Mouse (Mus musculus) Patski (cell line): Measurements from ENCODE around the gene Otud7a. TPM values are rescaled to one million over a fixed set of nuclear protein-coding genes. Genes with fewer than 3 reads are reported as not detected.
"Not testable (repeated sequence)": the region's sequence is repeated elsewhere in the genome, so short reads cannot be mapped to it uniquely, and the experiment has no call there.

Source experiments
- ATAC-seq: fragments of 100-300 bp; one replicate; pipeline ENCODE4 v1.8.0; 2021
- CTCF ChIA-PET: fragments of 350-600 bp; sonication (Branson Sonifier 250); formaldehyde crosslinking; loops from one replicate; lab custom pipeline; 2022; ENCODE audit warnings: inconsistent platforms; lab: Charles Lee
- POLR2A ChIA-PET: fragments of 350-600 bp; sonication (Branson Sonifier 250); formaldehyde crosslinking; loops from one replicate; lab custom pipeline; 2022; ENCODE audit warnings: antibody characterized with exemption, inconsistent platforms; lab: Charles Lee
- DNase-seq: peaks from one replicate; pipeline ENCODE4 v3.0.0-alpha.2; 2011; ENCODE audit warnings: low read depth, low spot score
- H3K27me3 ChIP-seq: fragments of 371-371 bp; one replicate; pipeline ENCODE4 v1.5.1; 2021
- CTCF ChIP-seq: fragments of 100-300 bp; IDR thresholded peaks from one replicate; pipeline ENCODE4 v1.5.1; 2021
- in situ Hi-C: fragments of 300-500 bp; cut with MboI; formaldehyde crosslinking; loops from 3 replicates; pipeline ENCODE4 v1.11.1; 2018; ENCODE audit warnings: low pct_unique_long_range_greater_than_20kb, mixed read lengths
- polyA plus RNA-seq: library from polyadenylated mRNA; unstranded; gene quantifications from one replicate; pipeline ENCODE4 v1.2.3, GENCODE M21; 2021

Gene Otud7a
- polyA plus RNA-seq, 1 experiment from 2014 or later = 1.2 TPM

GRCm38 (mm10) chr7:63637651-63638050 lies 193.1 kb downstream of the Otud7a start:
- ChIA-PET POLR2A (no interaction called here), CTCF (no interaction called here)
- DNase-seq (no peak), ATAC-seq (no peak)
- in situ Hi-C loops = no loop called here
- no peak for TF ChIP-seq CTCF
- no peaks in the 10 kb centered on the region for H3K27me3 ChIP-seq

DNA sequence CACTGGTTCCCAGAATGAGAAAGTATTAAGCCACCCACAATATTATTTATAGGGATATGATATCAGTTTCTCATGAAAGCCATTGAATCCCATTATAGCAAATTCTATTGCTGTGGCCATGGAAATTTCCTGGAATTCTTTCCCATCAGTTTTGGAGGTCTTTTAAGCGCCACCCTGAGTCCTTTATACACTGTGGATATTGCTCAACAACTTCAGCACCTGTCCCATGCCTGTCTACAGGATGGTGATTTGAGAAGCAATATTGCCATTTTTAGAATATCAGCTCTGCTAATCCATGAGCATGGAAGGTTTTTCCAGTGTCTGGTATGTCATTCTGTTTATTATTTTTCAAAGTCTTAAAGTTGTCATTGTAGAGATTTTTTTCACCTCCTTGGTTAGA lies 199.5 kb downstream of the Otud7a start:
- ATAC-seq (no peak), DNase-seq (no peak)
- H3K27me3 ChIP-seq = no peaks in the 10 kb centered on the region
- TF ChIP-seq CTCF = no peak
- POLR2A ChIA-PET = no interaction called here
- in situ Hi-C loops = no loop called here
- CTCF ChIA-PET = interaction anchor here (0.6 kb wide), 1 partner anchor 40 kb away, joined by 3 read pairs; no protein-coding TSS in a partner anchor

DNA sequence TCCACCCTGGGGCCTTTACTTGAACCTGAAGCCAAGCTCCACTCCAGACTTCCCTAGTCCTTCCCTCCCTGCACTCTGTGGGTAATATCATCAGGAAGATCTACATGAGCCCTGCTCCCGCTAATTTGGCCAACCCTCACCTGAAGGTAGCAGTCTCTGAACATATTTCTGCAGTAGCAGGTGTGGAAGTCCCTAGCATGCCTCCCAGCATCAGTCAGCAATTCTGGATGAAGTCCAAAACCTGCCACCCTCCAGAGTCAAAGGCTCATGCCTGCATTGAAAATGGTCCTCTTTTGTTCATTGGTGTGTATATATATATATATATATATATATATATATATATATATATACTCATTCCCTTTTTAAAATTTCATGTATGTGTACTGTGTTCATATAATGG lies 202.6 kb downstream of the Otud7a start:
- no peak for DNase-seq
- ChIA-PET POLR2A (no interaction called here), CTCF (no interaction called here)
- in situ Hi-C loops = no loop called here
- H3K27me3 ChIP-seq = no peaks in the 10 kb centered on the region
- ATAC-seq = no peak
- TF ChIP-seq CTCF = no peak

DNA sequence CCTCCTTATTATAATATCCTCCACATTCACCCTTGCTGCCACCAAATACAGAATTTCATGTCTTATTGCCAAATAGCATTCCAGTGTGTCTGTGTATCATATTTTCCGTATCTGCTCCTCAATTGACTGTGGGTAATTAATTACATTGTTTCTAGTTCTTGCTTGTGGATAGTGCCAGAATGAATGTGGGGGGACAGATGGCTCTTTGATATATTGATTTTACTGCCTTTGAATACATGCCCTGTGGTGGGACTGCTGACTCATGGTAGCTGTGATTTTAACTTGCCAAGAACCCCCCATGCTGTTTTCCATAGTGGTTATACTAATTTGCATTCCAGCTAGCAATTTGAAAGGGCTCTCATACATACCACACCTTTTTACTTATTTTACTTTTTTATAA lies 215.7 kb downstream of the Otud7a start:
- ChIA-PET POLR2A (interaction anchor here (0.6 kb wide), 1 partner anchor 37 kb away, joined by 7 read pairs; no protein-coding TSS in a partner anchor), CTCF (interaction anchor here (4.9 kb wide), 1 partner anchor 12 kb away, joined by 22 read pairs; no protein-coding TSS in a partner anchor)
- no peaks in the 10 kb centered on the region for H3K27me3 ChIP-seq
- TF ChIP-seq CTCF = no peak
- ATAC-seq (no peak), DNase-seq (no peak)
- in situ Hi-C loops = loop anchor here (10.0 kb wide), 1 partner anchor 745 kb away; no protein-coding TSS in a partner anchor

- ATAC-seq (no peak), DNase-seq (no peak)
- ChIA-PET POLR2A (no interaction called here), CTCF (interaction anchor here (1.9 to 4.9 kb wide), 2 partner anchors 9 to 10 kb away, joined by 6 to 22 read pairs; no protein-coding TSS in a partner anchor)
- no peak for TF ChIP-seq CTCF
- in situ Hi-C loops = loop anchor here (10.0 kb wide), 1 partner anchor 748 kb away; no protein-coding TSS in a partner anchor
- H3K27me3 ChIP-seq = no peaks in the 10 kb centered on the region
These were observed 218.2 kb downstream of the Otud7a start for GRCm38 (mm10) chr7:63662757-63663156.

- no peak for ATAC-seq
- in situ Hi-C loops = loop anchor here (10.0 kb wide), 1 partner anchor 751 kb away; no protein-coding TSS in a partner anchor
- DNase-seq = no peak
- no peaks in the 10 kb centered on the region for H3K27me3 ChIP-seq
- no peak for TF ChIP-seq CTCF
- CTCF ChIA-PET = no interaction called here
- POLR2A ChIA-PET = no interaction called here
These were observed 220.9 kb downstream of the Otud7a start for GRCm38 (mm10) chr7:63665496-63665895.

DNA sequence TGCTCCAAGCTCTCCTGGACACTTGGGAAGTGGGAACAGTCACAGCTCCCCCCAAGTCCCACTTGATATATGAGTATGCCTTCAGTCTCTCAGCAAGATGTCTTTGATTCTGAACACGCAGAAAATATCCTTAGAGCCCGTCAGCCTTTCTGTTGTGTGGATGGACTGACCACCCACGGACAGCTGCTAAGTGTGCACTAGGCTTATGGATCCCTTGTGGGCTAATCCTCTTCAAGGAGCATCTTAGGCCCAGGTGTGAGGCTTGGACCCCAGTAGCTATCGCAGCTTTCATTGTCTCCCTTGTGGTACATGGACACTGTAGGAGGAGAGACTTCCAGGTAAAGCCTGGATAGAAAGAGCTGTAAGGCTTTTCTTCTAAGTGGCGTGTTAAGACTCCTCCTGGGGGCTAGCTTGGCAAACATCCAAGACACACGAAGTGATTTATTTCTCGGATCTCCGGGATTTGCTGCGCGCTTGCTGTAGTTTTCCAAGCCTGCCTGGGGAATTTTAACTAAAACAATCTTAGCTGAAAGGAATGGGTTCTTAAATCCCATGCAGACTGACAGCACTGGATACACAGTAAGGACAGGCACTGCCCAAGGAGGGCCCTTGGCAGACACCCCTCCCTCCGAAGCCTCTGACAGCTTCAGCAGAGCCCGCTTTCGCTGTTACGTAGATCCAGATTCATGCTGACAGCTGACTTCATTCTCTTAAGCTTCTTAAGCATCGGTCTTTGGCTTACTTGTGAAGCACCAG lies 223.6 kb downstream of the Otud7a start:
- peaks cover 4% of the 10 kb centered on the region for H3K27me3 ChIP-seq
- no peak for DNase-seq
- ChIA-PET CTCF (interaction anchor here (1.5 to 1.8 kb wide), 3 partner anchors 16 to 346 kb away, joined by 4 to 5 read pairs (median 4); no protein-coding TSS in a partner anchor), POLR2A (no interaction called here)
- TF ChIP-seq CTCF = no peak
- in situ Hi-C loops = loop anchor here (10.0 kb wide), 1 partner anchor 753 kb away; no protein-coding TSS in a partner anchor
- ATAC-seq = no peak

- no peak for ATAC-seq
- CTCF ChIA-PET = interaction anchor here (1.5 to 1.8 kb wide), 3 partner anchors 15 to 347 kb away, joined by 4 to 5 read pairs (median 4); no protein-coding TSS in a partner anchor
- H3K27me3 ChIP-seq = peaks cover 4% of the 10 kb centered on the region
- POLR2A ChIA-PET = no interaction called here
- DNase-seq = no peak
- TF ChIP-seq CTCF = no peak
- in situ Hi-C loops = loop anchor here (10.0 kb wide), 1 partner anchor 754 kb away; no protein-coding TSS in a partner anchor
These were observed 224.4 kb downstream of the Otud7a start for GRCm38 (mm10) chr7:63668951-63669350.

- DNase-seq, POLR2A ChIA-PET, H3K27me3 ChIP-seq, ATAC-seq: not testable (repeated sequence)
- in situ Hi-C loops = loop anchor here (5.0 kb wide), 1 partner anchor 349 kb away; no protein-coding TSS in a partner anchor
- CTCF ChIA-PET = interaction anchor here (1.1 to 2.2 kb wide), 2 partner anchors 11 to 18 kb away, joined by 3 to 14 read pairs; no protein-coding TSS in a partner anchor
These were observed 226.4 kb downstream of the Otud7a start for GRCm38 (mm10) chr7:63670911-63671310.

DNA sequence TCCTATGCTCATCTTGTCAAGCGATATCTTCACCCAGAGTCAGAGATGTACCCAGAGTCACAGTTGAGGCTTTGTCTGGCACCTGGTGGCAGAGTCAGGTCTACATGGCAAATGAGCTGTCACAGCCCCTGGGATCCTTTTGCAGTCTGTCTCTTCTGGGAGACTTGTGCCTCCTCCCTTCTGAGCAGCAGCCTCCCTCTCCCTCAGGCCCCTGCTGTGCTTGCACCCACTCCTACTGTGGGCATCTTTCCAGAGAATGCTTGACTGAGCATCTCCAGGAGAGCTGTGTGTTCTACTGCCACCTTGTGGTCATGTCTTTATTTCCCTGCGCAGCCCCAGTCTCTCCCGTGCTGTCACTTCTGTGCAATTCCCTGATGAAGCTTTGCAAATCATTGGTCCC lies 227.4 kb downstream of the Otud7a start:
- ChIA-PET POLR2A (no interaction called here), CTCF (interaction anchor here (0.5 to 2.2 kb wide), 6 partner anchors 10 to 350 kb away, joined by 3 to 22 read pairs (median 8); no protein-coding TSS in a partner anchor)
- peak; percentile 93 for ATAC-seq
- peak; percentile 86 for TF ChIP-seq CTCF
- in situ Hi-C loops = loop anchor here (5.0 kb wide), 1 partner anchor 350 kb away; no protein-coding TSS in a partner anchor
- DNase-seq = peak; percentile 39
- peaks cover 4% of the 10 kb centered on the region for H3K27me3 ChIP-seq

DNA sequence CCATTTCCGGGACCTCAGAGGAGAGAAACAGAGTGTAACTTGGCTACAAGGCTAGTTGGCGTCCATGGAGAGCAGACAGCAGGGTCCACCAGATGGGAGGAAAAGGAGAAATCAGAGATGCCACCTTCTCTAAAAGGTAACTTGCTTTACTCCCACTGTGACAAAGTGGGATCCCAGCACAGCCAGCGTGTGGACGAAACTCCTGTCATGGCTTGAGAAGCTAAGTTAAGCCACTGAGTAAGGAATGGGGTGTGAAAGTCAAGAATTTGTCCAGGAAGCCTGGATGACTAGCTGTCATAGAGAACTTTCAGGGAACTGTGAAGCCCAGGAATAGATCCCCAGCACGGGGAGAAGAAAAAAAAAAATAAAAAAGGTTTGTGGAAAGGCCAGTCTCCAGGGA lies 232.1 kb downstream of the Otud7a start:
- in situ Hi-C loops = no loop called here
- ChIA-PET POLR2A (no interaction called here), CTCF (no interaction called here)
- H3K27me3 ChIP-seq = no peaks in the 10 kb centered on the region
- no peak for ATAC-seq
- TF ChIP-seq CTCF = no peak
- DNase-seq = no peak
